Mouse (Mus musculus): ENCODE measurements around the gene Mtmr2. TPM values are rescaled to one million over a fixed set of nuclear protein-coding genes. Genes with fewer than 3 reads are reported as not detected.
A peak's percentile ranks its signal among the peaks of the same experiment; 100 is the strongest.
"Not testable (repeated sequence)": the region's sequence is repeated elsewhere in the genome, so short reads cannot be mapped to it uniquely, and the experiment has no call there.

The Mtmr2 gene
- polyA plus RNA-seq (2016; fragmentation: Nextera tagmentation; extraction: Ambion mirVana), result 75.5 and 80.1 TPM in 2 replicates

DNA sequence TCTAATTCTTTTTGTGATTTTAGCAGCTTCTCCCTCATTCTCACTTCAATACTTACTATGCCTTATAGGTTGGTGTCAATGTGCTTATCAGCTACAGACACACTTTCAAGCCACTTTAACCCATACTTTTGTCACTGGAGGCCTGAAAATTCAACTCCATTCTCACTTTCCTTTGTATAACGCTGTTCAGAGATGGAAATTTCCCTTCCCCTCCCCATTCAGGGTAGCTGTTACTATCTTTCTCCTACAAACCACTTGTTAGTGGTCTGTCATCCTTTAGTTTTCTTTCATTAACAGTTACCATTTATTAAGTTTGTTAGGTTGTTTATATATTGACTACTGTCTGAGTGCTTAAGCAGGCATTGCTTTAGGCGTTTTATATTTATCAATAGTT, at the start of gene Mtmr2:
Mtmr2 (plus strand) TSS at position 7 of the 394 bp plus-strand sequence.
- WGBS, result 44% methylated on average over 2 of the region's 2 CpGs
- Histone ChIP-seq H3K4me3 (peak within 1 kb of the TSS; percentile 95), H3K36me3 (no peaks in the 10 kb centered on the region), H3K27ac (replicated peaks) (peak within 1 kb of the TSS; percentile 93), H3K27me3 (no peaks in the 10 kb centered on the region), H3K4me2 (replicated peaks) (peak within 1 kb of the TSS; percentile 62), H3K9me3 (no peaks in the 10 kb centered on the region), H3K9ac (replicated peaks) (peak within 1 kb of the TSS; percentile 98), H3K4me1 (peaks cover 14% of the 10 kb centered on the region)
- ATAC-seq (ENCODE audit: low FRiP score, low read depth), result no peak

DNA sequence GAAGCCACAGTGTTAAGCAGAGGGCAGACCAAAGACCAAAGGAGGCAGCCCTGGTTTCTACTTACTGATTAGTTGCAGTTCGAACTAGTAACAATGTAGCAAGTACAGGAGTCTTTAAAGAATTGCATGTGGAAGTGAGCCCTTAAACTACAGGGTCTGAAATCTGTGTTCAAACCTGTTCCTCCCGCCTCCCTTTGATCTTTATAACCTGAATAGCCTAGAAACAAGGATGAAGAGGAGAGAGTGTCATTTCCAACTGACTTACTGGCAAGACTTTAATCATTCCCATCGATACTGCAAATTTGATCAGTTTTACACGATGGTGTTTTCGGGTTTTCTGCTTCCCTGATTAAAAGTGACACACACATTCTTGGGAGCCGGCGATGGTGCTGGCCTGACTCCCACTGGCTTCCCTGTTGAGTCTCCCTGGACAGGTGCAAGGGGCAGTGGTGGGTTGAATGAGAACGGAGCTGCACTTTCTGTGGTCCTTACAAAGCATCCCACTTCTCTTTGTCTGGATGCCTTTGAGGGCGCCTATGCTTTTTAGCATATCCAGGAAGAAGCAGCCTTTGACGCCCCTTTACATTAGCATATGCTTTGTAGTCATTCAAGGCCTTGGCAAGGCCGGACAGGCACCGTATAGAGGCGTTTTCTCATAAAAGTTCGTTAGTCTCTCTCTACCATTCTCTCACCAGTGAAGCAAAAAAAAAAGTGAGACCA, 49.0 kb upstream of the Mtmr2 start:
- H3K9me3 ChIP-seq, result no peaks in the 10 kb centered on the region
- peaks cover 28% of the 10 kb centered on the region for H3K4me1 ChIP-seq
- 16% methylated on average over 14 of the region's 14 CpGs for WGBS
- H3K4me3 ChIP-seq, result no peak overlapping the region
- peak overlapping the region; percentile 34 for H3K4me2 ChIP-seq (replicated peaks)
- H3K27me3 ChIP-seq, result no peaks in the 10 kb centered on the region
- peak; percentile 89 for ATAC-seq (ENCODE audit: low FRiP score, low read depth)
- peak overlapping the region; percentile 79 for H3K27ac ChIP-seq (replicated peaks)
- H3K36me3 ChIP-seq, result peaks cover 14% of the 10 kb centered on the region; the same call in 1 of the 2 replicates
- H3K9ac ChIP-seq (replicated peaks), result no peak overlapping the region

DNA sequence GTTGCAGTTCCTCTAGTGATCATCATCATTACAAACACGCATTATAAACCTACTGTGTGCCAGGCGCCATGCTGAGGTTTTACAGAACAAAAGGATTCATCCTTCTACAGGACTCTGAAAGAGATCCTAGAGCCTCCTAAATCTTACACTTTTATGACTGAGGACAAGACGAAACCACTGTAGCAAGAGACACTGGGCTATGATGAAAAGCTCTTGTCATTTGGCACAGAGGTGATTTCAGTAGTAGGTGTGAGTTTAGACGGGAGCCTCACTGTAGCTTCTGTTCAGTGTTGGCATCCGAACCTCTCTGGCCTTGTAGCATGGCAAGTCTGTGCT, 48.5 kb upstream of the Mtmr2 start:
- H3K27me3 ChIP-seq, result no peaks in the 10 kb centered on the region
- H3K27ac ChIP-seq (replicated peaks), result peak overlapping the region; percentile 79
- no peaks in the 10 kb centered on the region for H3K9me3 ChIP-seq
- 46% methylated on average over 5 of the region's 5 CpGs for WGBS
- H3K4me1 ChIP-seq, result peaks cover 28% of the 10 kb centered on the region
- H3K4me2 ChIP-seq (replicated peaks), result peak overlapping the region; percentile 34; the same call in 1 of the 2 replicates
- H3K4me3 ChIP-seq, result no peak overlapping the region
- no peak overlapping the region for H3K9ac ChIP-seq (replicated peaks)
- peaks cover 14% of the 10 kb centered on the region; the same call in 1 of the 2 replicates for H3K36me3 ChIP-seq
- peak; percentile 20; the same call in 1 of the 2 replicates for ATAC-seq (ENCODE audit: low FRiP score, low read depth)

DNA sequence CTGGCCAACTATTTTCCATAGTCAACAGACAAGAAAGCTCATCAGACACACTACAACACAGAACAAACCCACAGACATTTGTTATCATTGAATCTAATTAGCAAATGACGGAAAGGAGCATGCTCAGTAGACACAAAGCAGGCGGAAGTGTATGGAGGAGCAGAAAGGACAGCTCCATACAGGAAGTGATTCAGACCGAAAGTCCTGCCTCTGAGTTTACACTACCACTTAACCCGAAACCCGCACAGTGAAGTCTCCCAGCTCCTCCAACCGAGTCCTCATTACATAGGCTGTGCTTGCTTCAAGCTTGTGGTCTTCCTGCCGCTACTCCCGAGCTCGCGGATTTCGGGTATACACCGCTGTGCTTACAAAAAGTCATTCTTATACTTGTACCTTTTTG, 46.4 kb upstream of the Mtmr2 start:
- no peak overlapping the region for H3K4me3 ChIP-seq
- H3K27ac ChIP-seq (replicated peaks), result no peak overlapping the region
- ATAC-seq (ENCODE audit: low FRiP score, low read depth), result no peak
- 95% methylated on average over 12 of the region's 12 CpGs for WGBS
- H3K4me2 ChIP-seq (replicated peaks), result no peak overlapping the region
- H3K9ac ChIP-seq (replicated peaks), result no peak overlapping the region
- H3K9me3 ChIP-seq, result no peaks in the 10 kb centered on the region
- H3K27me3 ChIP-seq, result no peaks in the 10 kb centered on the region
- peaks cover 28% of the 10 kb centered on the region for H3K4me1 ChIP-seq
- H3K36me3 ChIP-seq, result peaks cover 25% of the 10 kb centered on the region

- peaks cover 17% of the 10 kb centered on the region for H3K4me1 ChIP-seq
- no peaks in the 10 kb centered on the region for H3K9me3 ChIP-seq
- WGBS, result 89% methylated on average over 2 of the region's 2 CpGs
- H3K9ac ChIP-seq (replicated peaks), result no peak overlapping the region
- no peaks in the 10 kb centered on the region for H3K27me3 ChIP-seq
- H3K4me2 ChIP-seq (replicated peaks), result no peak overlapping the region
- H3K36me3 ChIP-seq, result peaks cover 25% of the 10 kb centered on the region
- H3K27ac ChIP-seq (replicated peaks), result no peak overlapping the region
- H3K4me3 ChIP-seq, result no peak overlapping the region
- no peak for ATAC-seq (ENCODE audit: low FRiP score, low read depth)
Measured at GRCm38 (mm10) chr9:13703100-13703499, 45.1 kb upstream of the Mtmr2 start.

DNA sequence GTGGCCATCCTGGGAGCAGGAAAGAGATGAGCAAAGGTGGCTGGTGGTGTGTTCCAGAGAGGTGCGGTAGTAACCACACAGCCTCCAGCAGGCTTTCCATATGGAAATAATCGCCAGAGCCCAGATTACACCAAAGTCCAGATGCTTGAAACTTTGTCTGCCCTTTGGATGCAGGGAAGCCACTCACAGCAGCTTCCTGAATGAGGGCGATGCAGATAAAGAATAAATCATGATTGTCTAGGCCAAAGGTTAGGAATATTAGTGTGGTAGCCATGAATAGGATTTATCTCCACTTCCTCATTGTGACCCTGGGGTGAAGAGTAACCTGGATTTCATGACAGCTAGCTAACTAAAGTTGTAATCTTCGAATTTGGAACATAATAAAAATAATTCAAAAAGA, 43.3 kb upstream of the Mtmr2 start:
- H3K9ac ChIP-seq (replicated peaks), result no peak overlapping the region
- ATAC-seq (ENCODE audit: low FRiP score, low read depth), result no peak
- no peak overlapping the region for H3K27ac ChIP-seq (replicated peaks)
- H3K4me2 ChIP-seq (replicated peaks), result no peak overlapping the region
- 86% methylated on average over 4 of the region's 4 CpGs for WGBS
- no peak overlapping the region for H3K4me3 ChIP-seq
- H3K4me1 ChIP-seq, result peaks cover 1% of the 10 kb centered on the region; the same call in 1 of the 2 replicates
- H3K36me3 ChIP-seq, result peaks cover 25% of the 10 kb centered on the region
- no peaks in the 10 kb centered on the region for H3K9me3 ChIP-seq
- H3K27me3 ChIP-seq, result no peaks in the 10 kb centered on the region

GRCm38 (mm10) chr9:13707066-13707555, 41.1 kb upstream of the Mtmr2 start:
- H3K4me1 ChIP-seq, result no peaks in the 10 kb centered on the region
- H3K4me3 ChIP-seq, result no peak overlapping the region
- no peaks in the 10 kb centered on the region for H3K27me3 ChIP-seq
- ATAC-seq (ENCODE audit: low FRiP score, low read depth), result no peak
- H3K4me2 ChIP-seq (replicated peaks), result no peak overlapping the region
- peaks cover 25% of the 10 kb centered on the region for H3K36me3 ChIP-seq
- H3K9me3 ChIP-seq, result no peaks in the 10 kb centered on the region
- no peak overlapping the region for H3K27ac ChIP-seq (replicated peaks)
- 52% methylated on average over 3 of the region's 3 CpGs for WGBS
- H3K9ac ChIP-seq (replicated peaks), result no peak overlapping the region

DNA sequence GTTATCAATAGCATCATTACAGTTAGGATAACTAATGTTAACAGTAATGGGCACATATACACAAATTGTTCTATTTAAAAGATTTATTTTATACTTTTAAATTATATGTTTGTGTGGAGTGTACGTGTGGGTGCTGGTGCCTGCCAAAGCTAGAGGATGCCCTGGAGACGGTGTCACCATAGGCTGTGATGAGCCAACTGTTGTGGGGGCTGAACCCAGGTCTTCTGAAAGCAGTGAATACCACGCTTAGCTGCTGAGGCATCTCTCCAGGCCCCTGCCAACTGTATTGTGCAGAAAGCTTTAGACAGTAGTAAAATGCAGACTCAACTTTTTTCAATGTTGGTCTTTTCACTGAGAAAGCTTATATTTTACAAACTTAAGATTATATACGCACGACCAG, 38.8 kb upstream of the Mtmr2 start:
- 92% methylated on average over 5 of the region's 5 CpGs for WGBS
- ATAC-seq (ENCODE audit: low FRiP score, low read depth), result no peak
- Histone ChIP-seq H3K27me3 (no peaks in the 10 kb centered on the region), H3K4me2 (replicated peaks) (no peak overlapping the region), H3K36me3 (peaks cover 11% of the 10 kb centered on the region), H3K4me3 (no peak overlapping the region), H3K4me1 (no peaks in the 10 kb centered on the region), H3K9ac (replicated peaks) (no peak overlapping the region), H3K9me3 (no peaks in the 10 kb centered on the region), H3K27ac (replicated peaks) (no peak overlapping the region)

DNA sequence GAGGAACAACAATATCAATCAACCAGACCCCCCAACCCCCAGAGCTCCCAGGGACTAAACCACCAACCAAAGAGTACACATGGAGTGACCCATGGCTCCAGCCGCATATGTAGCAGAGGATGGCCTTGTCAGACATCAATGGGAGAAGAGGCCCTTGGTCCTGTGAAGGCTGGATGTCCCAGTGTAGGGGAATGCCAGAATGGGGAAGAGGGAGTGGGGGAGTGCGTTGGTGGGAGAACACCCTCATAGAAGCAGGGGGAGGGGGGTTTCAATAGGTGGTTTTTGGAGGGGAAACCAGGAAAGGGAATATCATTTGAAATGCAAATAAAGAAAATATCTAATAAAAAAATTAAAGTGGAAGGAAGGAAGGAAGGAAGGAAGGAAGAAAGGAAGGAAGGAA, 32.3 kb upstream of the Mtmr2 start:
- H3K9me3 ChIP-seq; H3K27me3 ChIP-seq; H3K27ac ChIP-seq (replicated peaks); H3K4me3 ChIP-seq; H3K4me2 ChIP-seq (replicated peaks); H3K4me1 ChIP-seq; H3K36me3 ChIP-seq; H3K9ac ChIP-seq (replicated peaks): not testable (repeated sequence)
- peak; percentile 63; the same call in 1 of the 2 replicates for ATAC-seq (ENCODE audit: low FRiP score, low read depth)
- 66% methylated on average over 2 of the region's 2 CpGs for WGBS

DNA sequence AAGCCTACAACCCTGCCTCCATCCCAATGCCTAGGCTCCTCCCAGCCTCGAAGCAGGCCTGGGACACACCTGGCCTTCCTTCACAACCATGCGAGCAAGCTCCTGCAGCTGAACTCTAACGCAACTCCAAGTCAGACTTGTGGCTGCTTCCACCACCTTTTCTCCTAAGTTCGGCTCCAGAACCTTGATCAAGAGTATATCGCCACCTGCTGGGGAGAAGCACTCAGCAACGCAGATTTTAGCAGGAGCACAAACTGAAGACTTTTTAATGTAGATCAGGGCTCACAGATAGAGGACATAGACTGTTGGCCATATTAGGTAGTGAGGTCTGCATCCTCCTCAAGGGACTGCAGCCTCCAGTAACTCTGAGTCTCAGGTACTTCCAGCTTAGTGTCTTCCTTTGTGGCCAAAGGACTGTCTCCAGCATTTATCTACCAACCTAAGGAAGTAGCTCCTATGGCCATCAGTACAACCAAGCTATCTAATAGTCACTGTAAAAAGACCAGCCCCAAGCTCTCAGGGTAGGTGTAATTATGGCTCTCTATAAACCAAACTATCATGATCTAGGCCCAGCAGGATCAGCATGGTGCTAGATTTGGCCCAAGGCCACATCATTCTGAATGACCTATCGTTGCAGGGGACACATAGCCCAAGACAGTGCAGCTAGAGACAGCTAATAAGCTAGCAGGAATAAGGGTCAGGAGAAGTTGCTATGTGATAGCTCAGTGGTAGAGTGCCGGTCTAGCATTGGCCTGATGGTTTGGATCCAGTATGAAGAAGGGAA, 31.7 kb upstream of the Mtmr2 start:
- Histone ChIP-seq H3K9me3 (no peaks in the 10 kb centered on the region), H3K9ac (replicated peaks) (no peak overlapping the region), H3K4me1 (no peaks in the 10 kb centered on the region), H3K4me2 (replicated peaks) (no peak overlapping the region), H3K27me3 (no peaks in the 10 kb centered on the region), H3K36me3 (no peaks in the 10 kb centered on the region), H3K27ac (replicated peaks) (no peak overlapping the region), H3K4me3 (no peak overlapping the region)
- 28% methylated on average over 8 of the region's 8 CpGs for WGBS
- ATAC-seq (ENCODE audit: low FRiP score, low read depth), result peak; percentile 74

DNA sequence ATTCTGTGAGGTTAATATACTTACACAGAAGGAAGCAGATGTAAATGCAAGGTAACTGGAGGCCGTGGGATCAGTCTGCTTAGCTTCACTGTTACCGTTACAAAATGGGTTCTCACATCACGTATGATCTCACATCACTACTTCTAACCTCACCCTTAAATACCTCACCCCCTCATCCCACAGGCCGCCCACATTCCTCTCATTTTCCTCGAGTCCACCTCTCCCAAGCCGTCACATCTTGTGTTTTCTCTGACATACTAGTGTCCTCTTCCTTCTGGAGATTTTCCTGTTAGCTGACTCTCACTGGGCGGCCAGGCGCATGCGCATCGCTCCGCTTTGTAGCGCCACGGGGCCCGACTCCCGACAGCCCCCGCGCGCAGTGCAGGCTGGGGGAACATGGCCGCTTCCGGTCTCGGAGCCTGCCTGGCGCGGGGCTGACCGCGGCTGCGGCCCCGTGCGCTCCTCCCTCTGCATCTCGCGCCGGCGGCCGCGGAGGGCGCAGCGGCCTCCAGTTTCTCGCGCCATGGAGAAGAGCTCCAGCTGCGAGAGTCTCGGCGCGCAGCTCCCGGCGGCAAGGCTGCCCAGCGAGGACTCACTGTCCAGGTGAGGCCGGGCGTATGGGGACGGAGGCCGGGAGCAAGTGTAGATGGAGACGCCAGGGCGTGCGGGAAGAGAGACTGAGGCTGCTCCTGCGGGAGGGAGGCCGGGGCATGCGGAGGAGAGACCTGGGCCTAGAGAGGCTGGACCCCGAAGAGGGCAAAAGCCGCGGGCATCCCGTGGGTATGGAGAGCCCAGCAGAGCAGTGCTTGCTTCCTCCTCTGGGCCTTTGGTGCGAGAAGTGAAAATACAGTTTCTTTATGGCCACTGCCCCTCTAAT, 826 bp downstream of the Mtmr2 start:
- peak overlapping the region; percentile 98 for H3K9ac ChIP-seq (replicated peaks)
- H3K4me2 ChIP-seq (replicated peaks), result peak overlapping the region; percentile 62
- no peaks in the 10 kb centered on the region for H3K27me3 ChIP-seq
- peaks cover 14% of the 10 kb centered on the region for H3K4me1 ChIP-seq
- 0 out of 2 replicates have a peak, but pooled peaks cover 6% of the 10 kb centered on the region for H3K9me3 ChIP-seq
- H3K36me3 ChIP-seq, result no peaks in the 10 kb centered on the region
- peak overlapping the region; percentile 93 for H3K27ac ChIP-seq (replicated peaks)
- H3K4me3 ChIP-seq, result peak overlapping the region; percentile 95
- WGBS, result 2% methylated on average over 58 of the region's 60 CpGs
- ATAC-seq (ENCODE audit: low FRiP score, low read depth), result peak; percentile 99
